7 mouse cellular contexts compared by ENCODE assay signal in the genomic region with DNA sequence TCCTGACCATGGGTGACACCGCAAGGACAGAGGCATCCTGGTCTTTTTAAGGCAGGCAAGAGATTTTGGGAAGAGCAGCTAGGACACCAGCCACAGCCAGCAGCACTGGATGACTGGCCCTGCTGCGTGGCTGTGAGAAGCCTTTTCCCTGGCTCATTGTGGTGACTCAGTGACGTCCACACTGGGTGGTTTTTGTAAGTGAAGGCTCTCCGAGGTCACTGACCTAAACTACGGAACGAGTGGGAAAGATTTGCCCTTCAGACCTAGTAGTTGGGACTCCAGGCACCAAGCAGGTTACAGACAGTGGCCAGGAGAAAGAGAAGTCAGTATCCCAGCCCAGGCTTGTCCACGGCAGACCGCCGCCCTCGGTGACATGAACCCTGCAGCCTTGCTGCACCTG. TPM values are rescaled to one million over a fixed set of nuclear protein-coding genes. Genes with fewer than 3 reads are reported as not detected.
DNase-seq lines count a peak whose midpoint lies in the region; ATAC-seq and TF ChIP-seq lines count a peak whose summit lies in the region.

No protein-coding gene starts in this region.

- WGBS in liver, adult 2 months = 75% methylated on average over 10 of the region's 10 CpGs
- WGBS in hindbrain, embryonic 14.5 days = 76% methylated on average over 10 of the region's 10 CpGs
- 83% methylated on average over 10 of the region's 10 CpGs for WGBS in neural tube, embryonic 15.5 days

- no peak overlapping the region for H3K4me2 ChIP-seq in hindbrain, embryonic 14.5 days (replicated peaks)
- no peak overlapping the region for H3K4me2 ChIP-seq in neural tube, embryonic 15.5 days

- ATAC-seq in hindbrain, embryonic 14.5 days (ENCODE audit: low FRiP score) = no peak
- ATAC-seq in neural tube, embryonic 15.5 days (ENCODE audit: low FRiP score) = no peak

- H3K4me3 ChIP-seq in liver, adult 2 months (ENCODE audit: insufficient read depth, low read depth, low read length) = no peak overlapping the region
- no peak overlapping the region for H3K4me3 ChIP-seq in brown adipose tissue, adult 24 weeks (ENCODE audit: insufficient read depth, low read depth, low read length)
- H3K4me3 ChIP-seq in hindbrain, embryonic 14.5 days (replicated peaks; ENCODE audit: low read length) = no peak overlapping the region
- no peak overlapping the region for H3K4me3 ChIP-seq in neural tube, embryonic 15.5 days (replicated peaks)

- no peak overlapping the region for H3K9ac ChIP-seq in liver, adult 2 months (ENCODE audit: low read depth, low read length)
- H3K9ac ChIP-seq in hindbrain, embryonic 14.5 days = no peak overlapping the region
- H3K9ac ChIP-seq in neural tube, embryonic 15.5 days (replicated peaks) = no peak overlapping the region

- H3K27me3 ChIP-seq in liver, adult 2 months (ENCODE audit: control insufficient read depth, insufficient read depth, low read length) = no peaks in the 10 kb centered on the region
- H3K27me3 ChIP-seq in hindbrain, embryonic 14.5 days (ENCODE audit: control insufficient read depth, insufficient read depth, low read length) = no peaks in the 10 kb centered on the region
- H3K27me3 ChIP-seq in neural tube, embryonic 15.5 days (replicated peaks) = no peaks in the 10 kb centered on the region

- TF ChIP-seq POLR2A in liver, adult 2 months (IDR thresholded peaks at IDR 0.05; ENCODE audit: extremely low read depth, insufficient read depth, low read length) = no peak

- H3K9me3 ChIP-seq in hindbrain, embryonic 14.5 days (ENCODE audit: control insufficient read depth, low read length) = no peaks in the 10 kb centered on the region
- no peaks in the 10 kb centered on the region for H3K9me3 ChIP-seq in neural tube, embryonic 15.5 days (replicated peaks)

- no peak for DNase-seq in liver, adult 2 months (ENCODE audit: extremely low read depth, low read depth, low spot score)
- DNase-seq in liver = no peak
- no peak for DNase-seq in hindbrain, embryonic 14.5 days (ENCODE audit: low spot score)
- DNase-seq in frontal cortex, postnatal 25 days (ENCODE audit: low spot score in 2 of 2) = no peak
- no peak for DNase-seq in gastrocnemius, postnatal 4 days (ENCODE audit: low spot score in 2 of 2)

- H3K4me1 ChIP-seq in liver, adult 2 months (ENCODE audit: control insufficient read depth, insufficient read depth, low read length) = no peaks in the 10 kb centered on the region; the same call in 1 of the 2 replicates
- peaks cover 42% of the 10 kb centered on the region for H3K4me1 ChIP-seq in brown adipose tissue, adult 24 weeks (ENCODE audit: control insufficient read depth, insufficient read depth, insufficient read length, low read length)
- peaks cover 52% of the 10 kb centered on the region for H3K4me1 ChIP-seq in hindbrain, embryonic 14.5 days (replicated peaks; ENCODE audit: control insufficient read depth, insufficient read depth, low read length)
- peaks cover 95% of the 10 kb centered on the region for H3K4me1 ChIP-seq in neural tube, embryonic 15.5 days

- TF ChIP-seq CTCF in liver, adult 2 months (IDR thresholded peaks at IDR 0.05; ENCODE audit: low read depth, low read length) = no peak

- H3K27ac ChIP-seq in liver, adult 2 months (replicated peaks; ENCODE audit: insufficient read depth, low read depth, low read length) = peak overlapping the region; percentile 50; the same call in 1 of the 2 replicates
- H3K27ac ChIP-seq in brown adipose tissue, adult 24 weeks (replicated peaks; ENCODE audit: low read depth, low read length) = peak overlapping the region; percentile 90
- H3K27ac ChIP-seq in hindbrain, embryonic 14.5 days = peak overlapping the region; percentile 85; the same call in 1 of the 2 replicates
- peak overlapping the region; percentile 63; the same call in 1 of the 2 replicates for H3K27ac ChIP-seq in neural tube, embryonic 15.5 days (replicated peaks)

- H3K36me3 ChIP-seq in liver, adult 2 months (ENCODE audit: control insufficient read depth, insufficient read depth, low read length) = no peaks in the 10 kb centered on the region
- 0 out of 2 replicates have a peak, but pooled peaks cover 11% of the 10 kb centered on the region for H3K36me3 ChIP-seq in hindbrain, embryonic 14.5 days (replicated peaks; ENCODE audit: control insufficient read depth, insufficient read depth)
- H3K36me3 ChIP-seq in neural tube, embryonic 15.5 days = peaks cover 4% of the 10 kb centered on the region; the same call in 1 of the 2 replicates

- H3K79me2 ChIP-seq in liver, adult 2 months (ENCODE audit: control insufficient read depth, insufficient read depth, low read length) = no peaks in the 10 kb centered on the region

RNA-seq across cellular contexts. Expression of a gene that starts 11.5 kb away (rescaled TPM):
- total RNA-seq in liver, adult 2 months (2014; rRNA removed) = 1.1 and 1.7 TPM in 2 replicates
- 1.5 and 3.0 TPM in 2 replicates for polyA plus RNA-seq in liver, adult 2 months (2012; rRNA removed)
- 5.7 and 6.1 TPM in 2 replicates for polyA plus RNA-seq in brown adipose tissue, adult 24 weeks (2012; ENCODE audit: insufficient read depth, insufficient read length, missing spikeins)
- 92.9 and 95.5 TPM in 2 replicates for polyA plus RNA-seq in hindbrain, embryonic 14.5 days (2014; fragmentation: Nextera tagmentation; extraction: Ambion mirVana)
- polyA plus RNA-seq in neural tube, embryonic 15.5 days (2015; fragmentation: Nextera tagmentation; extraction: Ambion mirVana) = 64.7 and 70.4 TPM in 2 replicates
- 10 to 100 TPM; 68.2 to 79.3 TPM for total RNA-seq in gastrocnemius, postnatal 4 days (2021)

RNA-seq across cellular contexts. Expression of a gene that starts 18.5 kb away (rescaled TPM):
- not detected in 2 replicates for total RNA-seq in liver, adult 2 months (2014; rRNA removed)
- not detected in 2 replicates for polyA plus RNA-seq in liver, adult 2 months (2012; rRNA removed)
- not detected in 2 replicates for polyA plus RNA-seq in brown adipose tissue, adult 24 weeks (2012; ENCODE audit: insufficient read depth, insufficient read length, missing spikeins)
- polyA plus RNA-seq in hindbrain, embryonic 14.5 days (2014; fragmentation: Nextera tagmentation; extraction: Ambion mirVana) = 0.90 and 2.9 TPM in 2 replicates
- polyA plus RNA-seq in neural tube, embryonic 15.5 days (2015; fragmentation: Nextera tagmentation; extraction: Ambion mirVana) = 2.1 and 3.5 TPM in 2 replicates
- total RNA-seq in gastrocnemius, postnatal 4 days (2021) = 1 to 10 TPM; 1.7 to 2.7 TPM

RNA-seq across cellular contexts. Expression of a gene that starts 27.7 kb away (rescaled TPM):
- total RNA-seq in liver, adult 2 months (2014; rRNA removed) = 0.65 and 1.7 TPM in 2 replicates
- polyA plus RNA-seq in liver, adult 2 months (2012; rRNA removed) = 0.66 and 0.86 TPM in 2 replicates
- not detected in 2 replicates for polyA plus RNA-seq in brown adipose tissue, adult 24 weeks (2012; ENCODE audit: insufficient read depth, insufficient read length, missing spikeins)
- polyA plus RNA-seq in hindbrain, embryonic 14.5 days (2014; fragmentation: Nextera tagmentation; extraction: Ambion mirVana) = 1.3 and 1.7 TPM in 2 replicates
- polyA plus RNA-seq in neural tube, embryonic 15.5 days (2015; fragmentation: Nextera tagmentation; extraction: Ambion mirVana) = 1.2 and 2.1 TPM in 2 replicates
- 1 to 10 TPM; 3.0 to 5.1 TPM for total RNA-seq in gastrocnemius, postnatal 4 days (2021)

RNA-seq across cellular contexts. Expression of a gene that starts 38.8 kb away (rescaled TPM):
- total RNA-seq in liver, adult 2 months (2014; rRNA removed) = 19.2 and 70.5 TPM in 2 replicates
- polyA plus RNA-seq in liver, adult 2 months (2012; rRNA removed) = 0.11 and 0.37 TPM in 2 replicates
- not detected in 2 replicates for polyA plus RNA-seq in brown adipose tissue, adult 24 weeks (2012; ENCODE audit: insufficient read depth, insufficient read length, missing spikeins)
- polyA plus RNA-seq in hindbrain, embryonic 14.5 days (2014; fragmentation: Nextera tagmentation; extraction: Ambion mirVana) = not detected in 2 replicates
- polyA plus RNA-seq in neural tube, embryonic 15.5 days (2015; fragmentation: Nextera tagmentation; extraction: Ambion mirVana) = 0.09 and 3.3 TPM in 2 replicates
- not detected for total RNA-seq in gastrocnemius, postnatal 4 days (2021)

RNA-seq across cellular contexts. Expression of a gene that starts 56.5 kb away (rescaled TPM):
- 10.9 and 14.3 TPM in 2 replicates for total RNA-seq in liver, adult 2 months (2014; rRNA removed)
- polyA plus RNA-seq in liver, adult 2 months (2012; rRNA removed) = 51.5 and 52.3 TPM in 2 replicates
- polyA plus RNA-seq in brown adipose tissue, adult 24 weeks (2012; ENCODE audit: insufficient read depth, insufficient read length, missing spikeins) = 71.5 and 85.2 TPM in 2 replicates
- polyA plus RNA-seq in hindbrain, embryonic 14.5 days (2014; fragmentation: Nextera tagmentation; extraction: Ambion mirVana) = 49.3 and 51.8 TPM in 2 replicates
- 51.4 and 55.5 TPM in 2 replicates for polyA plus RNA-seq in neural tube, embryonic 15.5 days (2015; fragmentation: Nextera tagmentation; extraction: Ambion mirVana)
- total RNA-seq in gastrocnemius, postnatal 4 days (2021) = 10 to 100 TPM; 35.6 to 39.2 TPM
